Mouse (Mus musculus) fat pad, adult 2 months (tissue): ENCODE results near the gene Med21.

ENCODE experiments used
- DNase-seq: peaks from one replicate; pipeline ENCODE4 v3.0.0-alpha.2; 2011; ENCODE audit warnings: low read depth, low spot score; ENCODE audit errors: extremely low read depth

The Med21 gene

DNA sequence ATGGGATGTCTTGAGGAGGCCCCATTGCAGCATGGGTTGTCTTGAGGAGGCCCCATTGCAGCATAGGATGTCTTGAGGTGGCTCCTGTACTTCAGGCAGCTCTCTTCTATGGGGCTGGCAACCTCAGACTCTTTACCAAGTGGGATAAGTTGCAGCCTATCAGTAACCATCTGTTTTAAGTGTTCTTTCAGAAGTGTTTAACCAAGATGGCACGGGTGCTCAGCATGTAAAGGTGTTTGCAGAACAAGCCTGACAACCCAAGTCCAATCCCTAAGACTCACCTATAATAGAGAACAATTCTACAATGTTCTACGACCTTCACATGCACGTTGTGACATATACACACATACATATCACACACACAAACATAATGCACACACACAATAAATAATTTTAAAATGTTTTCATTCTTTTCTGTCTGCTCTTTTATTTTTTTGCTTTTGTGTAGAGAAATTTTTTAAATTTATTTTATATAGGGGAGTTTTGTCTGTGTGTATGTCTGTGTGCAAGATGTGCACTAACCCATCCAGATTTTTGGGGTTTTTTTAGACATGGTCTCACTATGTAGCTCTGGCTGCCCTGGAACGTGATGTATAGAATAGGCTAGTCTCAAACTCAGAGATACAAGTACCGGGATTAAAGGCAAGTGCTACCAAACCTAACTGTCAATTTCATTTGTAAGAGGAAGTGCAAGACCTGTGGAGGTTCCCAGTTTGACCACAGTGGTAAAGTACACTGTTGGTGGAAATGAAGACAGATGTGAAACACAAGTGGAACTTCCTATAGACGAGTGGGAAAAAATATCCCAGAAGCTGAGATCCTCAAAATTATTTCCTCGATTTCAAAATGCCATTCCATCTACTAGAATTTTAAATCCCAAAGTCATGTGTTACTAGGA lies 2.0 kb upstream of the Med21 start:
- DNase-seq = no peak

DNA sequence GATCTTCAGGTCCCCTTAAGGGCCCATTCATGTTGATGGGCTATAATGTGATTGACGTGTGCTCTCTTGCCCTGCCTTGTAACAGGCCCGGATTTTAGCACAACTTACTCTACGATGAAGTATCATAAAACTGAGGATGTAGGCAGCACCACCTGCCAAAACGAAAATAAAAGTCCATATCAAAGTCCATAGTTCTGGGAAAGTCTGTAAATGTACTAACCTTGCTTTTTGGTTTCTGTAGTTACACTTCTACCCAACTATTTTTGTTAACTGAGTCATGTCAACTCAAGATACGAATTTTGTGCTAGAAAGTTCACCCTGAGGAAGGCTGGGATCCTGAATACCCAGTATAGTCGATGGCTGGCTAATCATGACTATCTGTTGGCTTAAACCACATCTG lies 1.4 kb upstream of the Med21 start:
- DNase-seq = no peak

DNA sequence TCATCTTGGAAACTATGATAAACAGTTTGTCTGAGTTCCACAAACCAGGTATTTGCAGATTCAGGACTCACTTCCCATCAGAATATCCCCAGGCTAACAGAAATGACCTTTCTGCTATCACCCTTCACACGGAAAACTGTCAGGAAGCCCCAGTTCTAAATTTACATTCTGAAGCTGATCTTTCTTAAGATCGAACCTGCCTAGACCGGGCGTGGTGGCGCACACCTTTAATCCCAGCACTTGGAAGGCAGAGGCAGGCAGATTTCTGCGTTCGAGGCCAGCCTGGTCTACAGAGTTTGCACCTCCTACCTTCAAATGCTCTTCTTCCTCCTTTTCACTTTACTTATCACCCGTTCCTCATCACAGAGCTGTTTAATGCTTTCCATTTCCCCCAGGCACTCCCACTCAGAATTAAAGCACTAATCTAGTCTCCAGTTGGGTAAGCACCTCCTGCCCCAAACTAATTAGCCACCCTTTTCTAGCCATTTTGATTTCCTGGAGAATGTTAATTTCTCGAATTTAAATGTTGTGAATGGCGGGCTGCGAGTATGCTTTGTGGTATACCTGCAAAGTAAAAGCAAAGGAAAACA lies 631 bp upstream of the Med21 start:
- no peak for DNase-seq

DNA sequence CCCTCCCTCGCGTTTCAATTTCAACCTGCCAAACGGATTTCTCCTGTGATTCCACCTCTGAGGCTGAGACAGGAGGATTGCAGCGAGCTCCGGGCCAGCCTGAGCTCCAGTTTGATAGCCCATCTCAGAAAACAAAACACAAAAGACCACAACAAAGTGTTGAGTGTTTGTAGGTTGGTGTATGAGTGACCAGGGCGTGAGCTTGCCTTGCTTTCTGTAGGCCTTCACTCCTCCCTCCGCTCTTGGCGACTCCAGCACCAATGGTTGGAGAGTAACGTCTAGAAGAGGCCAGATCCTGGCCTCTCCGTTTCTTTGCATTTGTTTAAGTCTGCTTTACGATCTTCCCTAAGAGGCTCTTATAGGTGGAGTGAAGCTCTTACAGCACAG lies 830 bp downstream of the Med21 start:
- no peak for DNase-seq

DNA sequence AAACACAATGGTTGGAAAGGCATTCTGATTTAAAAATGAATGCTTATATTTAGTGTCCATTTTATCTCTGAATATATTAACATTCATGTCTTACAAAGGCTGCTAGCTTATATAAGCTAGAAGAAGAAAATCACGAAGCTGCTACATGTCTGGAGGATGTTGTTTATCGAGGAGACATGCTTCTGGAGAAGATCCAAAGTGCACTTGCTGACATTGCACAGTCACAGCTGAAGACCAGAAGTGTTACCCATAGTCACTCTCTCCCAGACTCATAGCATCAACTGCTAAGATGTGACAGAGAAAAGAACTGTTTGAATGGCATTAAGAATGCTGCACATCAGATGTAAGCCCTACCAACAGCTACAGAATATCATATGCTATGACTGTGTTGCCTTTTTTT lies 7.7 kb downstream of the Med21 start:
- DNase-seq = no peak

DNA sequence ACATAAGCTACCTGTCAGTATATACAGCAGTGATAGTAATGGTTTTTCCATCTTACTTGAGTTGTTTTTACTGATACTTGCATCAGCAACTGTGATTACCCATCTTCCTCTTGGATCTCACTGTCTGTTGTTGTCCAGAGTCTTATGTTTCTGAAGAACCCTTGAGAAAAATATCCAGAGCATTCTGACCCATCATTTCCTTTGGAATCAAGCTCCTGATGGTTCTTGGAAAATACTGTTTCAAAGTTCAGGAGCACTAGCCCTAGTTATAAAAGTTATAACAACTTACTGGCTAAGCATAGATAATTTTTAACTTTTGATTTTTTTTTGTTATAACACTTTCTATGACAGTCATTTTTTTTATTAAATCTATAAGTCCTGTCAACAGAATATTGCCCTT lies 9.1 kb downstream of the Med21 start:
- DNase-seq = no peak

DNA sequence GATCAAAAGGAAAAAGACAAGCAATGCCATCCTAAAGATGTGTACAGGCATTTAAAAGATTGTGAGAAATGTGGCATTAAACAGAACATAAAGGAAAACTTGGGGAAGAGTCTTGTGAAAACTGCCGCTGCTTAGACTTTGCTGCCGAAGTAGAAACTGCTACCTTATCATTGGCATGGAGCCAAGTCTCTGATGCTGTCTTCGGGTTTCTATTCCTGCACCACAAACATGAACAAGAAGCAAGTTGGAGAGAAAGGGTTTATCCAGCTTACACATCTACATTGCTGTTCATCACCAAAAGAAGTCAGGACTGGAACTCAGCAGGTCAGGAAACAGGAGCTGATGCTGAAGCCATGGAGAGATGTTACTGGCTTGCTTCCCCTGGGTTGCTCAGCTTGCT lies 10.8 kb downstream of the Med21 start:
- DNase-seq = no peak

DNA sequence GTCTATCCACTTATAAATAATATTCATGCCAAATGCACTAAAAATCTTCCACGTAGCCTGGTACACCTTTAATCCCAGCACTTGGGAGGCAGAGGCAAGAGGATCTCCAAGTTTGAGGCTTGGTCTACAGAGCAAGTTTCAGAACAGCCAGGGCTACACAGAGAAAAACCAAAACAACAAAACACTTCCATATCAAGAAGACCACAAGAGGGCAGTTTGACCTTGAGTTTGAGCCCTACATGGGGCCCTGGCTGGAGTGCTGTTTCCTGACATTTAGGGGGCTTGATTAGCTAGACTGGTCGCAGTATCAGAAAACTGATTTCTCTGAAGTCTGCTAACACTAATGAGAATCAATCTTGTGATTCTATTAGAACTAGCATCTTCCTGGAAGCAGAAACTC lies 18.2 kb downstream of the Med21 start:
- no peak for DNase-seq

DNA sequence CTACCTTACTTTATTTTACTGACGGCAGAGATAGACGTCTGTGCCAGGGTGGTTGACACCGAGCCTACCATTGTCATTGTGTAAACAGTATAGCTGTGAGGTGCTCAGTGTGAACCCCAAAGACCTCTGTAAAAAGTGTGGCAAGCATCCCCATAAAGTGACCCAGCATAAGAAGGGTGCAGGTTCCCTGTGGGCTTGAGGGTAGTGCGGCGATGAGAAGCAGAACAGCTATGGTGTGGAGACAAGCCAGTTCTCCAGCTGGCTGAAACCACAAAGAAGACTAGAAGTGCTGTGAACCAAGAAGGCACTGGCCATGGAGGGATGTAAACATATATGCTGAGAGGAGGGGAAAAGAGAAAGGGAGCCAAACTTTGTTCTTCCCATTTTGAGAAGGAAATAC lies 19.3 kb downstream of the Med21 start:
- no peak for DNase-seq

DNA sequence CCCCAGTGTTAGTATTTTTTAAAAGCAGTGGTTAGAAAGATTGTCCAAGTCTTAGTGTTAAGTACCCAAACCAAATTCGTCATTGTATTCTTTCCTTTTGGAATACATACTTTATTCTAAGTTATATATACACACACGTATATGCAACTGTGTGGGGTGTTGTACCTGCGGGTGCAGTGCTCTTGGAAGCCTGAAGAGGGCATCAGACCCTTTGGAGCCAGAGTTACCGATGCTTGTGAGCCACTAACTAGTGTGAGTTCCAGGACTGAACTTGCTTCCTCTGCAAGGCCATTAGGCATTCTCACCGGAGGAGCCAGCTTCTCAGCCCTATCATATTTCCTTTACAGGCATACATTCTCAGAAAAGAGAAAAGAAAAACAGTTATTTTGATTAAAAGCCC lies 20.3 kb downstream of the Med21 start:
- DNase-seq = no peak

DNA sequence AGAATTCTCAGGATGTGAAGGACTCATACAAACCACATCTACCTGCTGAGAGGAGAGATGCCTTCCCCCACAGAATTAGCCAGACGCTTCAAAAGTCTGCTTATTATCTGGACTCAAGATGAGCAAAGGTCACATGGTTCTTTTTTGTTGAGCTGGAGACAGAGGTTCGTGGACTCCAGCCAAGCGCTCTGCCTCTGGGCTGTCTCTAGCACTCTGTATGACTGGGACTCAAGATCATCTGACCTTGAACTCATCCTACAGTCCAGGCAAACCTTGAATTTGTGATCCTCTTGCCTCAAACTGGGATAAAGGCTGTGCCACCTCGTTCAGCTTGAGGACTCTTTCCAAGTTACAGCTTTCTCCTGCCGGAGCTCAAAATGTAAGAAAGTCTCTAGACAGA lies 21.8 kb downstream of the Med21 start:
- no peak for DNase-seq

DNA sequence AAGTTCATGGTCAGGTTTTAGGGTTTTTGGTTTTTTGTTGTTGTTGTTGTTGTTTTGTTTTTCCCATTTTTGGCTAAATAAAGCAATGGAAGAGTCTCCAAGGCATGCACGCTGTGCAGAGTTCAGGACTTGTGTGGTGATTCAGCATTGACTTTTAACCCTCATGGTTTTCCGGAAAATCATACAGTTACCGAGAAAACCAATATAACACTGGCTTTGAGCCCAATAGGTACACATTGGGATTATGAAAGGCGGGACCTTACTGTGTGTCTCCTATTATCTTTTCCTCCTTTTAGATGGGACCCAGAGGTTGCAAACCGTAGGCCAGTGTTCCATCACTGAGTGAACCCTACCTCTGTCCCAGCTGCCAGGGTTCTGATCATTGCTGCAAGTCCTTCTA lies 22.6 kb downstream of the Med21 start:
- DNase-seq = no peak

DNA sequence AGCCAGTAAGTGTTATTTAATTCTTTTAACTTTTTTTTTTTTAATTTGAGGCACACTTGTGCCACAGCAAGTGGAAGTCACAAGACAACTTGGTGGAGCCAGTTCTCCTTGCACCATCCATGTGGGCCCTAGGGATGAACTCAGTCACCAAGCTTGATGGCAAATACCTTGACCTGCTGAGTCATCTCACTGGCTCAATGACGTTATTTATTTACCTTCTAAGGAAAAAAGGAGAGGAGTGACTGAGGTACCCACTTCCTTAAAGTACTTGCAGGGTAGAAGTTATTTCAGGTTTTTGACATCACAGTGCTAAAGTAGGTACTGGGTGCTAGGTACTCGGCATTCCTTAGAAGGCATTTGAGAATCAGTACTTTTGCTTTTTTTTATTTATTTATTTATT lies 23.1 kb downstream of the Med21 start:
- no peak for DNase-seq

DNA sequence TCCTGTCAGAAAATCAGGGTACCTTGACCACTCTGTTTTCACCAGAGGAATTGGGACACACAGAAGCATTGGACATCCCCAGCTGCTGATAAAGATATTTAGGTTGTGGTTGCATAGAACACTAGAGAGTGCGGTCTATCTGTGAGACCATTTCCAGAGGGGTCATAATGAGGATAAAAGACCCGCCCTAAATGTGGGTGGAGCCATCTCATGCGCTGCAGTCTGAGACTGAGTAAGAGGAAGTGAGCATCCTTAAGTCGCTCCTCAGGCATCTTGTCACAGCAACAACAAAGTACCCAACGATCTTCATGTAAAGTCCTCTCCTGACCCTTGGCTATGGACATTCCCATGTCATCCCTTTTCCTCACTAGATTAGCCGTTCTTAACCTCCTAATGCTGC lies 24.5 kb downstream of the Med21 start:
- no peak for DNase-seq

DNA sequence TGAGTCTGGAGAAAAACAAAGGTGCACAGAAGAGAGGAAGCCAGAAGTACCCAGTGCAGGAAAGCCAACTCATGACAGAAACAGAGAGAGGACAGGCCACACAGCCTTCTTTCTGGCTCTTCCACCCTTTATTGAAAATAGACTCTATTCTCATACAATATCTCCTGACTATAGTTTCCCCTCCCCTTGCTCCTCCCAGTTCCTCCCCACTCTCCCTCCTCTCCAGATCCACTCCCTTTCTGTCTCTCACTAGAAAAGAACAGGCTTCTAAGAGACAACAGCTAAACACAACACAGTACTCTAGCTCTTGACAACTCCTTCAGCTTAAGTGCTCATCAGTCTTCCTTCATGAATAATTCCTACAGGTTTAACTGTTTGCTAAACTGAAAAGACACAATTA lies 26.3 kb downstream of the Med21 start:
- DNase-seq = no peak

DNA sequence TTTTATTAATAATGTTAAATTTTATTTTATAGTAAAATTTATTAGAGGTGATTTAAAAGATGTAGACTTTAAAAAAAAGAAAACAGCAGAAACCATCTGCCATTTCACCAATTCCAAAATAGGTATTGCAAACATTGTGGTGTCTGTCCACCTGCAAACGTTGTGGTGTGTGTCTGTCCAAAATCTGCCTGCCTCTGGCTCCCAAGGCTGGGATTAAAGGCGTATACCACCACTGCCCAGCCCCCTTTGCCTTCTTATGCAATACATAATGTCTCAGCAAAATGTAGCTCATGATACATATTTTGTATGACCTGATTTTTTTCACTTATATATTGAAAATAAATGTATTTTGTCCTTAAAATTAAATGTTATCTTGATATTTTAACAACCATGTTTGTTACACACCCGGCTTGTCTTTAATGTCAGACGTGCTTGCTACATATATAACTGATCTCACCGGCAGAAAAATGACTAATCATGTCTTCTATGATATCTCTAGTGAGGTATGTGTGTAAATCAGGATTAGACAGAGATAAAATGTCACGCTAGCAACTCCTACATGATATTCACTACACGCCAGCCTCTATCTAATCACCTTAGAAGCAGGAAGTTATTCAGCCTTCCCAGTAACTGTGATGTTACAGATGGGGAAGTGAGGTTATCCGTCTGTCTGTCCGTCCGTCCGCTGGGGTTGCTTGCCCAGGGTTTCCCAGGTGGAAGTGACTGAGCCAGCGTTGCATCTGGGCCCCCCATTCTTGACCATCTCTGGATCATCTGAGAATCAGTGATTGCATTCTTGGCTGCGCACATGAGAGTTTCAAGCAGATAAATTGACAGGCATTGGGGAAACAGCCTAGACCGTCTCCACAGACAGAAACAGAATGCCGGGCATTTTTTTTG lies 28.9 kb downstream of the Med21 start:
- no peak for DNase-seq

DNA sequence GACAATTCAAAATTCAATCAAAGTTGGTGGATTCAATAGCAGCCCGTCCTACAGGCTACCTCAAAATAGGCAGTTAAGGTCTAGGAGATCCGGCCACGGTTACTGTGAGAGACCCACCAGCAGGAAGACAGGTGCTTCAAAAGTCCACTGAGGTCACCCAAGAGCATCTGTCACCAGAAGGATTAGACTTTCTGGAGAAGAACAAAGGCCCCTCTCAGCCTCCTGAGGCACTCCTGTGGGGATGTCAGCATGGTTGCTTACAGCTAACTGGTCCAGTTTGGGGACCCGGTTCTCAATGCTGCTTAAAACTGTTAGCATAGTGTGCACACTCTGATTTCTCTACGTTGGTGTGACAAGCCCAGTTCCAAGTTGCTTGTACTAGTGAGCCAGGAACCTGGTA lies 29.8 kb downstream of the Med21 start:
- no peak for DNase-seq

DNA sequence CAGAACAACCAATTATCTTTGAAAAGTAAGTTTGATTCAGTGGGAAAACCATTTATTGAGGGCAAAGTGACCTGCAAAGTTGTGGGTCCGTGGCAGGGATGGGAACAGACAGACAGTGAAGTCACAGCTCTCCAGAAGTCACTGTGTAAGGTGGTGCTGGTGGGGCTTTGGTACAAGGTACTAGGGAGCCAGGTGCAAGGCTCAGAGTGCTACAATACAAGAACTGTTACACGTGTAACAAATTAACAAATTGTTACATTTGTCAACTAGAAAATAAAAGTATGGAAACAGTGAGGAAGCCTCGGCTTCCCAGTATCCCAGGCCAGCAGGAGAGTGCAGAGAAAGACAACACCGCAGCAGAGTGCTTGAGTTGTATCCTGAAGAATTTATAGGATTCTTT lies 31.3 kb downstream of the Med21 start:
- DNase-seq = no peak

DNA sequence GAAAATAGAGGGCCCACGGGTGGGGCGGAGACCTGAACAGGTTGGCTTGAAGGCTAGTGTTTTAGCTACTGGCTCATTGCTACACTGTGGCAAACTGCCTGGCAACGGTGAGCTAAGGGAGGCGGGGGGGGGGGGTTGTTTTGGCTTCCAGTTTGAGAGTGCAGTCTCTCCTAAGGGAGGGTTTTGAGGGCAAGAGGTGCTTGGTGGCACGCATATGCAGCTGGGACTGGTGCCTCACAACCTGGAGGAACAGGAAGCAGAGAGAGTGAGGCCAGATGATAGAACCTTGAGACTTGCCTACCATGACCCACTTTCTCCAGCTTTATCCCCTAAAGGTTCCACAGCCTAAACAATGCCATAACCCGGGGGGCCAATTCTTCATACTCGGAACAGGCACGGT lies 32.1 kb downstream of the Med21 start:
- DNase-seq = no peak

DNA sequence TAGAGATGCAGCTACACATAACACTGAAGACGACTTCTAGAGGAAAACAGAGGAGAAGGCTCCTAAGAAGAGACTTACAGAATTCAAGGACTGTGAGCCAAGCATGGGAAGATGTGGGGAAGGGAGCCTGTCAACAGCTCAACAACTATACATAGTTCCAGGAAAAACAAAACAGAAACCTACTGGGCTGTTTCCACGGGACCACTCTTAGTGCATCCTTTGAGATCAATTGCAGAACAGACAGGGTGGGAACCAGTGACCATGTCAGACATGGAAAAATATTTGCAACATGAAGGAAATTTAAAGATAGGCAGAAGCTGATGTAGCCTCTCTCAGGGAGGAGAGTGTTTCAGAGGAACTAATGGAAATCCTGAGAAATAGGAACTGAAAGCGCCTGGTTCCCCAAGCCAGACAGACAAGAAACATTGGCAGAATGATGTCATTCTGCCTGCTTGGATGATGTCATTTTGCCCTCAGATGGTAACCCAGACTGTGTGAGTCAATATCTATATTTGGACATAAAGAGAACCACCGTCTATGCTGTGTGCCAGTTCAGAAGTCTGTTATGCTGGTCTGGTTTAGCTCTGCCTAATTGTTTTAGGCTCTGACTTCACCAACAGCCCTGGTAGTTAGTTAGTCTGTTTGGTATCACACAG lies 32.7 kb downstream of the Med21 start:
- no peak for DNase-seq

DNA sequence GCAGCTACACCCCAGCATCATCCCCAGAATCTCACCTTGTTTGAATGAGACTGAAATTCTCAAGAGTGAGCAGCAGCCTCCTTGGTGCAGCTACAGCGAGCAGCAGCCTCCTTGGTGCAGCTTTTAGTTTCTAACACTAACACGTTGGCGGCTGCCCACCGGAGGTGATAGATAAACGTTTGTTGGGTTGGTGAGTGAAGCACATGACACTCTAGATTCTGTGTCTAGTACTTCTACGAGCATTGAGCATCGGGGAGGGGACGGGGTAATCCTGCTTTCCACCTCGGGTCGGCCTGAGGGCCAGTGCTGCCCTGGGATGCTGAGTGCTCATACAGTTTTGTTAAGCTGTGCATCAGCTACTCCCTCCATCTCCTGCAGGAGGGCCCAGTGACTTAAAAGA lies 34.6 kb downstream of the Med21 start:
- no peak for DNase-seq
